In the genomic region with DNA sequence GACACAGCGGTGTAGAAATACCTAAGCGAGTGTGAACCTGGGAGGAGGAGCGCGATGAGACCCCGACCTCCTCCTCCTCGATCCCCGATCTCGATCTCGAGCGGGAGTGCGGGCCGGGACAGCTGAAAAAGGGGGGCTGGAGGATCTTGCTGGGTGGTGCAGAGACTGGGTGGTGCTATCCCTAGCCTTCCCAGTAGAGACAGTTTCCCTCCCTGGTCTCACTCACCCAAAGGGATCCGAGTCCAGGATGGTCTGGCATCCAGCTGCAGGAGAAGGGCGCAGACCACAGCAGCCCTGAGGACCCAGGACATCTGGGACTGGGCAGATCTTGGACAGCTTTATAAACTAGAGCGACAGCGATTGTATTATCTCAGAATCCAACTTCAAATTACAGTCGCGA, we compare ENCODE assay signal across 15 mouse cellular contexts. TPM values are rescaled to one million over a fixed set of nuclear protein-coding genes. Genes with fewer than 3 reads are reported as not detected.
DNase-seq lines count a peak whose midpoint lies in the region; ATAC-seq and TF ChIP-seq lines count a peak whose summit lies in the region.
"Not testable (repeated sequence)": the region's sequence is repeated elsewhere in the genome, so short reads cannot be mapped to it uniquely, and the experiment has no call there.
"Had no signal": no experiment of that assay in that cellular context is flagged by ENCODE, and none has a peak within 500 bp of the region (broad histone marks: within the 10 kb centered on the region; RNA-seq: fewer than 3 reads in every experiment).

No protein-coding gene starts in this region.

- not testable (repeated sequence) for TF ChIP-seq EP300 in liver, embryonic 14.5 days (IDR thresholded peaks at IDR 0.05; ENCODE audit: low read depth)

- 23% methylated on average over 18 of the region's 18 CpGs for whole genome bisulfite sequencing in forebrain, embryonic 15.5 days
- 20% methylated on average over 18 of the region's 18 CpGs for WGBS in heart, embryonic 15.5 days
- WGBS in kidney, adult 2 months, result 19% methylated on average over 18 of the region's 18 CpGs
- WGBS in liver, embryonic 14.5 days (ENCODE audit: insufficient replicate concordance), result 23% methylated on average over 17 of the region's 18 CpGs
- 12% methylated on average over 18 of the region's 18 CpGs for WGBS in spleen, adult 2 months

- peaks cover 19% of the 10 kb centered on the region; the same call in 1 of the 2 replicates for H3K27me3 ChIP-seq in forebrain, embryonic 15.5 days
- H3K27me3 ChIP-seq in heart, embryonic 15.5 days, result peaks cover 35% of the 10 kb centered on the region
- H3K27me3 ChIP-seq in kidney, adult 2 months (replicated peaks; ENCODE audit: control insufficient read depth, insufficient read depth, low read length); liver, embryonic 14.5 days (ENCODE audit: control insufficient read depth, insufficient read depth, low read length); spleen, adult 2 months (ENCODE audit: control insufficient read depth, insufficient read depth, low read length): not testable (repeated sequence)

- H3K36me3 ChIP-seq in forebrain, embryonic 15.5 days; heart, embryonic 15.5 days; kidney, adult 2 months (ENCODE audit: control insufficient read depth, insufficient read depth, low read length); liver, embryonic 14.5 days (replicated peaks; ENCODE audit: control insufficient read depth, insufficient read depth, low read depth); spleen, adult 2 months (ENCODE audit: control insufficient read depth, insufficient read depth, low read length): not testable (repeated sequence)

- H3K4me3 ChIP-seq in bone marrow macrophage, adult 2 months (ENCODE audit: insufficient read depth, low read length), result peak overlapping the region; percentile 47
- not testable (repeated sequence) for H3K4me3 ChIP-seq in forebrain, embryonic 15.5 days; liver, embryonic 14.5 days (ENCODE audit: insufficient read depth in 1 of 2, low read depth in 2 of 2, low read length in 2 of 2)
- H3K4me3 ChIP-seq in heart, embryonic 15.5 days, result peak overlapping the region; percentile 29
- H3K4me3 ChIP-seq in kidney, adult 2 months (ENCODE audit: insufficient read depth, low read depth, low read length), result peak overlapping the region; percentile 33
- H3K4me3 ChIP-seq in spleen, adult 2 months (ENCODE audit: extremely low read depth, insufficient read depth, insufficient read length), result peak overlapping the region; percentile 63

- not testable (repeated sequence) for H3K9ac ChIP-seq in forebrain, embryonic 15.5 days (replicated peaks); heart, embryonic 15.5 days; liver, embryonic 14.5 days (replicated peaks)

- H3K4me1 ChIP-seq in bone marrow macrophage, adult 2 months (ENCODE audit: control insufficient read depth, insufficient read depth, low read length), result peaks cover 17% of the 10 kb centered on the region
- H3K4me1 ChIP-seq in forebrain, embryonic 15.5 days; heart, embryonic 15.5 days (replicated peaks); kidney, adult 2 months (ENCODE audit: control insufficient read depth, insufficient read depth, low read length); liver, embryonic 14.5 days (replicated peaks; ENCODE audit: control insufficient read depth in 2 of 2, insufficient read depth in 2 of 2, low read length in 1 of 2): not testable (repeated sequence)
- peaks cover 12% of the 10 kb centered on the region; the same call in 1 of the 2 replicates for H3K4me1 ChIP-seq in spleen, adult 2 months (ENCODE audit: control insufficient read depth, insufficient read depth, insufficient read length)

- TF ChIP-seq CTCF in bone marrow macrophage, adult 2 months (IDR thresholded peaks at IDR 0.05; ENCODE audit: low read depth, low read length); kidney, adult 2 months (conservative IDR thresholded peaks at IDR 0.05; ENCODE audit: insufficient read depth, insufficient read length, low read depth, low read length); liver, embryonic 14.5 days (IDR thresholded peaks at IDR 0.05; ENCODE audit: low read depth); spleen, adult 2 months (IDR thresholded peaks at IDR 0.05; ENCODE audit: extremely low read depth, insufficient read depth, insufficient read length, insufficient replicate concordance): not testable (repeated sequence)

- ATAC-seq in forebrain, embryonic 15.5 days (replicated peaks), result 0 out of 2 replicates have a peak, but pooled peaks have one; percentile 19
- peak; percentile 47; the same call in 1 of the 2 replicates for ATAC-seq in heart, embryonic 15.5 days (replicated peaks; ENCODE audit: insufficient number of reproducible peaks, insufficient read depth, low FRiP score, low read depth)
- not testable (repeated sequence) for ATAC-seq in liver, embryonic 14.5 days (ENCODE audit: insufficient read depth)
- ATAC-seq in megakaryocyte progenitor cell, adult 5-6 weeks (replicated peaks; ENCODE audit: poor library complexity), result peak; percentile 38; the same call in 1 of the 2 replicates

- H3K9me3 ChIP-seq in forebrain, embryonic 15.5 days; heart, embryonic 15.5 days (replicated peaks); liver, embryonic 14.5 days (ENCODE audit: control insufficient read depth, low read length): not testable (repeated sequence)

- not testable (repeated sequence) for H3K27ac ChIP-seq in bone marrow macrophage, adult 2 months (ENCODE audit: insufficient read depth, low read depth, low read length); forebrain, embryonic 15.5 days (replicated peaks); heart, embryonic 15.5 days; kidney, adult 2 months (ENCODE audit: insufficient read depth, low read depth, low read length); liver, embryonic 14.5 days
- H3K27ac ChIP-seq in spleen, adult 2 months (ENCODE audit: insufficient read depth, low read length), result 0 out of 2 replicates have a peak overlapping the region, but pooled peaks have one; percentile 22

- TF ChIP-seq POLR2A in bone marrow macrophage, adult 2 months (IDR thresholded peaks at IDR 0.05; ENCODE audit: borderline replicate concordance, low read depth, low read length); kidney, adult 2 months (IDR thresholded peaks at IDR 0.05; ENCODE audit: low read depth, low read length); spleen, adult 2 months (IDR thresholded peaks at IDR 0.05; ENCODE audit: low read depth, low read length): not testable (repeated sequence)

- DNase-seq in kidney, adult 2 months; liver, embryonic 14.5 days (ENCODE audit: low read depth in 3 of 3, low spot score in 3 of 3); spleen, adult 2 months (ENCODE audit: low read depth in 1 of 2, low spot score in 2 of 2): not testable (repeated sequence)

- peak overlapping the region; percentile 33 for H3K4me2 ChIP-seq in forebrain, embryonic 15.5 days (replicated peaks)
- H3K4me2 ChIP-seq in heart, embryonic 15.5 days, result peak overlapping the region; percentile 51
- peak overlapping the region; percentile 24; the same call in 1 of the 2 replicates for H3K4me2 ChIP-seq in liver, embryonic 14.5 days (ENCODE audit: low read depth)

RNA-seq across cellular contexts. Expression of a gene that starts 0.6 kb away (rescaled TPM):
- 1.1 and 1.8 TPM in 2 replicates for polyA plus RNA-seq in bone marrow macrophage, adult 2 months (2012; ENCODE audit: insufficient read depth, insufficient read length, missing spikeins)
- not detected in 2 replicates for polyA plus RNA-seq in forebrain, embryonic 15.5 days (2015; fragmentation: Nextera tagmentation; extraction: Ambion mirVana)
- polyA plus RNA-seq in heart, embryonic 15.5 days (2015; fragmentation: Nextera tagmentation; extraction: Ambion mirVana), result not detected in 2 replicates
- 0.15 and 0.36 TPM in 2 replicates for polyA plus RNA-seq in kidney, adult 2 months (2012; rRNA removed)
- polyA plus RNA-seq in liver, embryonic 14.5 days (2012; rRNA removed), result not detected in 2 replicates
- not detected in 2 replicates for polyA plus RNA-seq in liver, embryonic 14.5 days (2014; fragmentation: Nextera tagmentation; extraction: Ambion mirVana)
- total RNA-seq in megakaryocyte progenitor cell, adult 5-6 weeks (2015), result 0.35 and 0.71 TPM in 2 replicates
- total RNA-seq in megakaryocyte progenitor cell, adult 5-6 weeks (2017), result not detected in 2 replicates
- 0.43 and 0.44 TPM in 2 replicates for polyA plus RNA-seq in spleen, adult 2 months (2012; rRNA removed)
- total RNA-seq: gastrocnemius, postnatal 4 days; layer of hippocampus, postnatal 25 days had no signal
- polyA plus RNA-seq: cerebellum, adult 2 months; hindbrain, embryonic 10.5 days; limb, embryonic 11.5 days; midbrain, embryonic 10.5 days; neural tube, embryonic 11.5 days had no signal

RNA-seq across cellular contexts. Expression of a gene that starts 8.4 kb away (rescaled TPM):
- not detected in 2 replicates for polyA plus RNA-seq in bone marrow macrophage, adult 2 months (2012; ENCODE audit: insufficient read depth, insufficient read length, missing spikeins)
- not detected in 2 replicates for polyA plus RNA-seq in forebrain, embryonic 15.5 days (2015; fragmentation: Nextera tagmentation; extraction: Ambion mirVana)
- polyA plus RNA-seq in heart, embryonic 15.5 days (2015; fragmentation: Nextera tagmentation; extraction: Ambion mirVana), result not detected in 2 replicates
- 0.19 TPM in 1 of 2 replicates, not detected in the other for polyA plus RNA-seq in kidney, adult 2 months (2012; rRNA removed)
- polyA plus RNA-seq in liver, embryonic 14.5 days (2012; rRNA removed), result not detected in 2 replicates
- not detected in 2 replicates for polyA plus RNA-seq in liver, embryonic 14.5 days (2014; fragmentation: Nextera tagmentation; extraction: Ambion mirVana)
- total RNA-seq in megakaryocyte progenitor cell, adult 5-6 weeks (2015), result not detected in 2 replicates
- not detected in 2 replicates for total RNA-seq in megakaryocyte progenitor cell, adult 5-6 weeks (2017)
- polyA plus RNA-seq in spleen, adult 2 months (2012; rRNA removed), result not detected in 2 replicates
- total RNA-seq: adrenal gland, postnatal 4 days; gastrocnemius, postnatal 4 days; layer of hippocampus, postnatal 25 days had no signal
- polyA plus RNA-seq: cerebellum, adult 2 months; hindbrain, embryonic 10.5 days; limb, embryonic 11.5 days; midbrain, embryonic 10.5 days; neural tube, embryonic 11.5 days had no signal

RNA-seq across cellular contexts. Expression of a gene that starts 47.5 kb away (rescaled TPM):
- polyA plus RNA-seq in bone marrow macrophage, adult 2 months (2012; ENCODE audit: insufficient read depth, insufficient read length, missing spikeins), result 3.6 TPM in 1 of 2 replicates, not detected in the other
- polyA plus RNA-seq in forebrain, embryonic 15.5 days (2015; fragmentation: Nextera tagmentation; extraction: Ambion mirVana), result not detected in 2 replicates
- 0.84 and 1.8 TPM in 2 replicates for polyA plus RNA-seq in heart, embryonic 15.5 days (2015; fragmentation: Nextera tagmentation; extraction: Ambion mirVana)
- 0.14 TPM in 1 of 2 replicates, not detected in the other for polyA plus RNA-seq in kidney, adult 2 months (2012; rRNA removed)
- not detected in 2 replicates for polyA plus RNA-seq in liver, embryonic 14.5 days (2012; rRNA removed)
- polyA plus RNA-seq in liver, embryonic 14.5 days (2014; fragmentation: Nextera tagmentation; extraction: Ambion mirVana), result not detected in 2 replicates
- total RNA-seq in megakaryocyte progenitor cell, adult 5-6 weeks (2015), result not detected in 2 replicates
- not detected in 2 replicates for total RNA-seq in megakaryocyte progenitor cell, adult 5-6 weeks (2017)
- 0.15 TPM in 1 of 2 replicates, not detected in the other for polyA plus RNA-seq in spleen, adult 2 months (2012; rRNA removed)
- total RNA-seq: gastrocnemius, postnatal 4 days; layer of hippocampus, postnatal 25 days had no signal
- polyA plus RNA-seq: cerebellum, adult 2 months; limb, embryonic 11.5 days; neural tube, embryonic 11.5 days had no signal
